Mouse (Mus musculus) cerebellum, postnatal 10 days (tissue): Measurements from ENCODE around the gene Olfr1289.

Experiments used
- DNase-seq, 2 experiments: peaks; one replicate each; pipeline ENCODE4 v3.0.0; 2021; ENCODE audit warnings: mixed read lengths in 2 of 2

Gene Olfr1289

GRCm38 (mm10) chr2:111480519-111480918 lies at the start of gene Olfr1289:
TSS of gene Olfr1289 (plus strand) at chr2:111480819.
- no peak for DNase-seq

- DNase-seq, result no peak
These were observed 31.8 kb upstream of the Olfr1289 start, which contains the start of gene Olfr1287 for GRCm38 (mm10) chr2:111448842-111449241. TSS of gene Olfr1287 (plus strand) at chr2:111449142.

GRCm38 (mm10) chr2:111473801-111474200 lies 6.8 kb upstream of the Olfr1289 start, which contains the start of gene Olfr1288:
TSS of gene Olfr1288 (plus strand) at chr2:111474101.
- DNase-seq, result no peak

GRCm38 (mm10) chr2:111493729-111494128 lies 13.1 kb downstream of the Olfr1289 start, which contains the start of gene Olfr1290:
TSS of gene Olfr1290 (minus strand) at chr2:111493829.
- DNase-seq, result no peak

- DNase-seq, result no peak
These were observed 16.3 kb downstream of the Olfr1289 start, which contains the start of gene Olfr1291-ps1 for GRCm38 (mm10) chr2:111496880-111497279. TSS of gene Olfr1291-ps1 (plus strand) at chr2:111497180.

GRCm38 (mm10) chr2:111517451-111517850 lies 36.8 kb downstream of the Olfr1289 start:
- no peak for DNase-seq

- no peak for DNase-seq
These were observed 44.3 kb downstream of the Olfr1289 start, which contains the start of gene Olfr1293-ps for GRCm38 (mm10) chr2:111524903-111525302. TSS of gene Olfr1293-ps (plus strand) at chr2:111525203.
